Mouse (Mus musculus) E14TG2a.4 (cell line): ENCODE measurements around the gene Itga6.

Experiments
- H3K27me3 ChIP-seq: 2 replicates; pipeline ENCODE4 v1.6.1; 2014; ENCODE audit warnings: low read length, control low read depth; ENCODE audit not compliant: insufficient read depth
- H3K36me3 ChIP-seq: 2 replicates; pipeline ENCODE4 v1.6.1; 2014; ENCODE audit warnings: low read length, control low read depth; ENCODE audit not compliant: insufficient read depth
- H3K4me1 ChIP-seq: replicated peaks from 2 replicates; pipeline ENCODE4 v1.6.1; 2014; ENCODE audit warnings: low read depth, low read length, control low read depth
- H3K4me3 ChIP-seq: replicated peaks from 2 replicates; pipeline ENCODE4 v1.5.1; 2014; ENCODE audit warnings: mild to moderate bottlenecking, low read length
- H3K9me3 ChIP-seq: 2 replicates; pipeline ENCODE4 v1.6.1; 2014; ENCODE audit warnings: low read length, control low read depth
- CTCF ChIP-seq: conservative IDR thresholded peaks from 2 replicates; pipeline ENCODE4 v1.5.1; 2014; ENCODE audit warnings: low read length
- NANOG ChIP-seq: IDR thresholded peaks from 2 replicates; pipeline ENCODE4 v1.6.1; 2014; ENCODE audit warnings: borderline replicate concordance, low read length, mixed read lengths
- POU5F1 ChIP-seq: IDR thresholded peaks from 2 replicates; pipeline ENCODE4 v1.6.1; 2014; ENCODE audit warnings: low read length, borderline replicate concordance

Itga6 gene

GRCm38 (mm10) chr2:71745610-71746374 is at the start of gene Itga6:
TSS of gene Itga6 (plus strand) at chr2:71745616.
- Histone ChIP-seq H3K9me3 (no peaks in the 10 kb centered on the region), H3K4me1 (peaks cover 79% of the 10 kb centered on the region), H3K36me3 (peaks cover 39% of the 10 kb centered on the region), H3K4me3 (peak within 1 kb of the TSS; percentile 75), H3K27me3 (no peaks in the 10 kb centered on the region)
- TF ChIP-seq CTCF (no peak), NANOG (no peak), POU5F1 (no peak)

GRCm38 (mm10) chr2:71696776-71697175 is 48.6 kb upstream of the Itga6 start:
- peaks cover 8% of the 10 kb centered on the region for H3K4me1 ChIP-seq
- no peak overlapping the region for H3K4me3 ChIP-seq
- no peaks in the 10 kb centered on the region for H3K9me3 ChIP-seq
- no peaks in the 10 kb centered on the region for H3K36me3 ChIP-seq
- TF ChIP-seq CTCF (no peak), POU5F1 (no peak), NANOG (no peak)
- H3K27me3 ChIP-seq: no peaks in the 10 kb centered on the region

GRCm38 (mm10) chr2:71697408-71698336 is 47.7 kb upstream of the Itga6 start:
- no peaks in the 10 kb centered on the region for H3K36me3 ChIP-seq

GRCm38 (mm10) chr2:71698366-71698765 is 47.0 kb upstream of the Itga6 start:
- no peaks in the 10 kb centered on the region for H3K27me3 ChIP-seq
- H3K4me1 ChIP-seq: peaks cover 22% of the 10 kb centered on the region
- no peaks in the 10 kb centered on the region for H3K9me3 ChIP-seq
- H3K4me3 ChIP-seq: no peak overlapping the region
- no peak for TF ChIP-seq CTCF
- no peaks in the 10 kb centered on the region for H3K36me3 ChIP-seq

More at GRCm38 (mm10) chr2:71697408-71698336, 47.7 kb upstream of the Itga6 start:
- TF ChIP-seq POU5F1 (no peak), CTCF (no peak), NANOG (no peak)
- Histone ChIP-seq H3K4me3 (no peak overlapping the region), H3K9me3 (no peaks in the 10 kb centered on the region), H3K4me1 (peaks cover 16% of the 10 kb centered on the region), H3K27me3 (no peaks in the 10 kb centered on the region)

- no peaks in the 10 kb centered on the region for H3K27me3 ChIP-seq
- no peaks in the 10 kb centered on the region for H3K36me3 ChIP-seq
- peaks cover 28% of the 10 kb centered on the region for H3K4me1 ChIP-seq
- H3K4me3 ChIP-seq: no peak overlapping the region
- H3K9me3 ChIP-seq: no peaks in the 10 kb centered on the region
- TF ChIP-seq CTCF (no peak), POU5F1 (no peak), NANOG (no peak)
These were observed 46.5 kb upstream of the Itga6 start for GRCm38 (mm10) chr2:71698942-71699341.

GRCm38 (mm10) chr2:71701341-71701740 is 44.1 kb upstream of the Itga6 start:
- Histone ChIP-seq H3K4me1 (peaks cover 37% of the 10 kb centered on the region), H3K4me3 (no peak overlapping the region), H3K36me3 (no peaks in the 10 kb centered on the region), H3K9me3 (no peaks in the 10 kb centered on the region), H3K27me3 (no peaks in the 10 kb centered on the region)
- TF ChIP-seq CTCF: no peak
- no peak for TF ChIP-seq POU5F1
- TF ChIP-seq NANOG: no peak

GRCm38 (mm10) chr2:71704309-71704708 is 41.1 kb upstream of the Itga6 start:
- Histone ChIP-seq H3K4me3 (no peak overlapping the region), H3K36me3 (no peaks in the 10 kb centered on the region), H3K4me1 (peaks cover 31% of the 10 kb centered on the region), H3K9me3 (no peaks in the 10 kb centered on the region), H3K27me3 (no peaks in the 10 kb centered on the region)
- TF ChIP-seq CTCF (no peak), NANOG (no peak), POU5F1 (no peak)

GRCm38 (mm10) chr2:71708886-71709285 is 36.5 kb upstream of the Itga6 start:
- no peaks in the 10 kb centered on the region for H3K9me3 ChIP-seq
- H3K27me3 ChIP-seq: no peaks in the 10 kb centered on the region
- TF ChIP-seq CTCF (no peak), POU5F1 (no peak), NANOG (no peak)
- no peak overlapping the region for H3K4me3 ChIP-seq
- H3K4me1 ChIP-seq: peaks cover 13% of the 10 kb centered on the region
- H3K36me3 ChIP-seq: no peaks in the 10 kb centered on the region
